Mouse (Mus musculus) forebrain, postnatal 0 days (tissue): ENCODE data around the gene Ralgps1. TPM values are rescaled to one million over a fixed set of nuclear protein-coding genes. Genes with fewer than 3 reads are reported as not detected.
A peak's percentile ranks its signal among the peaks of the same experiment; 100 is the strongest.

ENCODE experiments used
- ATAC-seq: fragments of 200-750 bp; cut with Nextera tagmentation; 2 replicates; pipeline ENCODE4 v1.8.0; 2017; ENCODE audit warnings: mild to moderate bottlenecking, moderate library complexity
- DNase-seq: peaks from one replicate; pipeline ENCODE4 v3.0.0-alpha.2; 2015
- H3K27ac ChIP-seq: fragments of 300-500 bp; sonication (generic); 2 replicates; pipeline ENCODE4 v1.5.1; 2014; ENCODE audit warnings: low read depth, mild to moderate bottlenecking, antibody characterized with exemption, low read length, moderate library complexity, mixed read lengths
- H3K27me3 ChIP-seq: fragments of 300-500 bp; sonication (generic); 2 replicates; pipeline ENCODE4 v1.6.1; 2014; ENCODE audit warnings: mild to moderate bottlenecking, low read length, mixed read lengths; ENCODE audit not compliant: insufficient read depth
- H3K36me3 ChIP-seq: fragments of 300-500 bp; sonication (generic); 2 replicates; pipeline ENCODE4 v1.6.1; 2014; ENCODE audit warnings: mild to moderate bottlenecking, moderate library complexity; ENCODE audit not compliant: insufficient read depth
- H3K4me1 ChIP-seq: fragments of 300-500 bp; sonication (generic); 2 replicates; pipeline ENCODE4 v1.6.1; 2014; ENCODE audit warnings: antibody characterized with exemption; ENCODE audit not compliant: insufficient read depth
- H3K4me2 ChIP-seq: fragments of 300-500 bp; sonication (generic); 2 replicates; pipeline ENCODE4 v1.6.1; 2014; ENCODE audit warnings: low read depth, mild to moderate bottlenecking, moderate library complexity
- H3K4me3 ChIP-seq: fragments of 300-500 bp; sonication (generic); 2 replicates; pipeline ENCODE4 v1.5.1; 2014; ENCODE audit warnings: low read depth, low read length, mixed read lengths
- H3K9ac ChIP-seq: fragments of 300-500 bp; sonication (generic); 2 replicates; pipeline ENCODE4 v1.6.1; 2014; ENCODE audit warnings: mild to moderate bottlenecking
- H3K9me3 ChIP-seq: fragments of 300-500 bp; sonication (generic); 2 replicates; pipeline ENCODE4 v1.6.1; 2016; ENCODE audit warnings: low read length
- CTCF ChIP-seq: sonication (generic); IDR thresholded peaks from 2 replicates; pipeline ENCODE4 v1.5.1; 2016; ENCODE audit warnings: antibody characterized with exemption, control low read depth, low read depth
- WGBS: fragments of 180-500 bp; shearing (Covaris S2); extraction: QIAGEN DNeasy Blood & Tissue Kit; methylation state at CpG from one replicate; pipeline ENCODE4 v1.1.7; 2014; 5-methylcytosine and 5-hydroxymethylcytosine counted together
- polyA plus RNA-seq: library from polyadenylated mRNA; unstranded; fragments of >200 nt; fragmentation: Nextera tagmentation; extraction: Ambion mirVana; gene quantifications from 2 replicates; pipeline ENCODE4 v1.2.1, GENCODE M21; 2015
- total RNA-seq: library from RNA; depleted of rRNA; stranded (reverse); fragments of >200 nt; gene quantifications from 2 replicates; pipeline ENCODE4 v1.2.3, GENCODE M21; 2014

The Ralgps1 gene
- total and polyA plus RNA-seq, 2 experiments from 2014 or later = 24.6 to 66.9 TPM

DNA sequence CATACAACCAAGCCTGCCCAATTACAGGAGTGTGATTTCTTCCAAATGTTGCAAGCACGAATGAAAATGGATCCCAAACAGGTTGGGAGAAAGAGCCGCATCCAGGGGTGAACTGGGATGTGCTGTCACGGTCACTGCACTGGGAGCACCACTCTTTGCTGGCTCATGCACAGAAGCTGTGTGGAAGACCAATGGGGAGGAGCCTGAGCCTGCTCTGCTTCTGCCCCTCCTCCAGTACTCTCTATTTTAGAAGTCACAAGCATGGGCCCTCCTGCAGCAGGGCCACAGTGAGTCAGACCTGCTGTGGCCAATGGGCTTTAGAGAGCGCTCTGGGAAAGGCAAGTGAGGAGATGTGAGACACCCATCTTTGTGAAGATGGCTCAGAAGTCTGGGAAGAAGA, 25.3 kb downstream of the Ralgps1 start:
- no peak for DNase-seq
- Histone ChIP-seq H3K4me3 (no peak overlapping the region), H3K27me3 (no peaks in the 10 kb centered on the region), H3K4me2 (no peak overlapping the region), H3K9me3 (no peaks in the 10 kb centered on the region), H3K36me3 (no peaks in the 10 kb centered on the region), H3K4me1 (peaks cover 20% of the 10 kb centered on the region; the same call in 1 of the 2 replicates), H3K27ac (0 out of 2 replicates have a peak overlapping the region, but pooled peaks have one; percentile 4), H3K9ac (no peak overlapping the region)
- no peak for ATAC-seq
- no peak for TF ChIP-seq CTCF
- 57% methylated on average over 4 of the region's 4 CpGs for WGBS

DNA sequence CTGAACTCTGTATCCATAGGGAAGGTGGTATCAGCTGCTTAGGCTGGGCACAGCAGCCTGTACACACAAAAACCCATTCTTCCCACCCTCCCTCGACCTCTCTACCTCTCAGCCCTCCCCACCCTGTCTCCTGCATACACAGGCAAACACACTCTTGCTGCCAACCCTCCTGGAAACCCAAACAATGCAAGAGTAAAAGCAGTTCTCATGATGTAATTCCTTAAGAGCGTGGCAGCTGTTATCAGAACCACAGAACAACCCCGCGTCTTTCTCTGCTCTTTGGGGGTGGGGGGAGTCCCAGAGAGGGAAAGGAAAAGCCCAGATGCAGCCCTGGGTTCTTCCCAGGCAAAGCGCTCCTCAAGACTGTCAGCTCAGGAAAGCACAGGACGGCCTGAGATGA, 25.8 kb downstream of the Ralgps1 start:
- Histone ChIP-seq H3K27me3 (no peaks in the 10 kb centered on the region), H3K4me2 (no peak overlapping the region), H3K9me3 (no peaks in the 10 kb centered on the region), H3K36me3 (no peaks in the 10 kb centered on the region), H3K4me3 (no peak overlapping the region), H3K9ac (no peak overlapping the region), H3K27ac (0 out of 2 replicates have a peak overlapping the region, but pooled peaks have one; percentile 4), H3K4me1 (peaks cover 20% of the 10 kb centered on the region; the same call in 1 of the 2 replicates)
- TF ChIP-seq CTCF = no peak
- ATAC-seq (peak; percentile 8; the same call in 1 of the 2 replicates), DNase-seq (no peak)
- WGBS = 17% methylated on average over 6 of the region's 6 CpGs

DNA sequence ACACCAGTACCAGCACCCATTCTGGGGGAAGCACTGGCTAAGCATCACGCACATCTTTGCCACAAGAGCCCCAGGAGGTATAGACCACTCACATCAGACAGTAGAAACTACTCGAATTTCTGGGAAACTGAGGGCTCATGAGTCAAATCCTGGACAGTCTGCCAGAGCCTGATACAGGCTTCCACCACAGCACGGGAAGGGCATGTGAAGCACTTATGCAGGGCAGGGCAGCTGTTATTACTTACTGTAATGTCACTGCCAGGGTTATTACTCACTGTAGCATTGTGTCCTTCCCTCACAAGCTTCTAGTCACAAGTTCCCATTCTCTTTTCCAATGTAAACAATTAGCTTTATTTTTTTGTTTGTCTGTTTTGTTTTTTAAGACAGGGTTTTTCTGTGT, 27.9 kb downstream of the Ralgps1 start:
- Histone ChIP-seq H3K4me3 (no peak overlapping the region), H3K27me3 (no peaks in the 10 kb centered on the region), H3K27ac (no peak overlapping the region), H3K36me3 (peaks cover 9% of the 10 kb centered on the region; the same call in 1 of the 2 replicates), H3K9ac (no peak overlapping the region), H3K4me2 (no peak overlapping the region), H3K4me1 (peaks cover 14% of the 10 kb centered on the region; the same call in 1 of the 2 replicates), H3K9me3 (no peaks in the 10 kb centered on the region)
- DNase-seq = no peak
- 65% methylated on average over 3 of the region's 3 CpGs for WGBS
- TF ChIP-seq CTCF = no peak
- ATAC-seq = no peak

DNA sequence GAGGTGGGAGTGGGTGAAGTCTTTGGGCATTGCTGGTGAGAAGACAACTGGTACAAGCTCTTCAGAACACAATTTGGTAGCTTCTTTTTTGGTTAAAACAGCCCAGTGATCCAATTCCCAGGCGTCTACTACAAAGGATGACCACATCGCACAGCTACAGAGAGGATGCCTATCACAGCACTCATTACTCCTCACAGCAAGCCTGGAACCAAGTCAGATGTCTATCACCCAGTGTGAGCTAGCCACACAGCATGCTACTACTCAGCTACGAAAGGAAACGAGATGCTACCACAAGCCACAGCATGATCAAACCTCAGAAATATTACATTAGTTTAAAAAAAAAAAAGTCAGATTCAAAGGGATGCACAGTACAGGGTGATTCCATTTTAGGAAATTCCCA, 29.1 kb downstream of the Ralgps1 start:
- ATAC-seq = peak; percentile 37; the same call in 1 of the 2 replicates
- Histone ChIP-seq H3K27ac (no peak overlapping the region), H3K27me3 (no peaks in the 10 kb centered on the region), H3K4me3 (no peak overlapping the region), H3K4me1 (peaks cover 14% of the 10 kb centered on the region; the same call in 1 of the 2 replicates), H3K36me3 (peaks cover 14% of the 10 kb centered on the region), H3K9ac (no peak overlapping the region), H3K4me2 (no peak overlapping the region), H3K9me3 (no peaks in the 10 kb centered on the region)
- TF ChIP-seq CTCF = no peak
- 58% methylated on average over 4 of the region's 4 CpGs for WGBS
- DNase-seq = no peak

DNA sequence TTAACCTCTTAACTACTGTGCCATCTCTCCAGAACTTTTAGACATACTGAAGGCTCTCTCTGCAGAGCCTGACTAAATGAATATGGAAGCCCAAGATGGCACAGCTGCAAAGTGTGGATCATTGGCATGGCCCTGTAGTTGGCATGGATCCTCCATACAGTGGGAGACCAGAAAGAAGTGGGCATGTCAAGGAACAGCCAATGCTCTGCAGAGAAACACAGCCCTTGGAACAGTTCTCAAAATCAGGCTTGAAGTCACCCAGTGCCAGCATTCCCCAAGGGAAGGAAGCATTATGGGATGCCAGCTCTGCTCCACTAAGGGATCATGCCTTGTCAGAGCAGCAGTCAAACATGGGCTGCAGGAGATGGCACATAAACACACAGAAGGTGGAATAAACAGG, 35.5 kb downstream of the Ralgps1 start:
- H3K27me3 ChIP-seq = no peaks in the 10 kb centered on the region
- DNase-seq (peak; percentile 57), ATAC-seq (peak; percentile 91)
- TF ChIP-seq CTCF = no peak
- no peak overlapping the region for H3K9ac ChIP-seq
- no peak overlapping the region for H3K4me3 ChIP-seq
- H3K27ac ChIP-seq = no peak overlapping the region
- peaks cover 39% of the 10 kb centered on the region for H3K36me3 ChIP-seq
- no peak overlapping the region for H3K4me2 ChIP-seq
- no peaks in the 10 kb centered on the region for H3K9me3 ChIP-seq
- no peaks in the 10 kb centered on the region for H3K4me1 ChIP-seq

DNA sequence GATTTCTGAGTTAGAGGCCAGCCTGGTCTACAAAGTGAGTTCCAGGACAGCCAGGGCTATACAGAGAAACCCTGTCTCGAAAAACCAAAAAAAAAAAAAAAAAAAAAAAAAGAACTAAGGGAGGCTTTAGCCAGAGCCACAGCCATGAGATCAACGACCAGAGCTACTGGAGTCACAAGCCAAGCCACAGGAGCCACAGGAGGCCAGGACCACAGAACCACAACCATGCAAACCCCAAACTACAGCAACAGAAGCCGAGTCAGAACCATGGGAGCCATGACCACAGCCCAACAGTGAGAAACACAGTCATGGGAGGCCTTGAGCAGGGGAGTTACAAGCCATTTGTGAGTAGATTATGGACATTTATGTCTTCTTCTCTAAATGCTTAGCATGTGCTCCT, 41.7 kb downstream of the Ralgps1 start:
- DNase-seq = no peak
- no peak for ATAC-seq
- H3K4me2 ChIP-seq = no peak overlapping the region
- H3K4me3 ChIP-seq = no peak overlapping the region
- H3K4me1 ChIP-seq = no peaks in the 10 kb centered on the region
- peaks cover 5% of the 10 kb centered on the region for H3K36me3 ChIP-seq
- no peak overlapping the region for H3K27ac ChIP-seq
- WGBS = 78% methylated on average over 2 of the region's 3 CpGs
- TF ChIP-seq CTCF = no peak
- no peaks in the 10 kb centered on the region for H3K27me3 ChIP-seq
- no peak overlapping the region for H3K9ac ChIP-seq
- H3K9me3 ChIP-seq = no peaks in the 10 kb centered on the region

DNA sequence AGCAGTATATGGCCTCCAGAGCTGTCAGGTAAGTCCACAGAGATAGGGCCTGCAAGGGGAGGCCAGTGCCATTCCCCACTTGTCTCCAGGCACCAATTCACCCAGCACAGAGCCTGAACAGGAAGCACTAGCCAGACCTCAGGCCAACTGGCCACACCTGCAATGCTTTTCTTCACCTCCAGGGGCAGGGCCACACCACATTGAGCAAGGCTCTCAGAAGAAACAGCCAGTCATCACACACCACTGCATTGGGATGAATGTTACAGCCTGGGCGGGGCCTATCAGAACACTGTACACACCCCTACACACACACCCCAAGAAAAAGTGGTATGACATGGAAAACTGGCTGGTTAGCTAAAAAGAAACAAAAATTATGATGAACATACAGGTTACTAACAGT, 42.3 kb downstream of the Ralgps1 start:
- H3K9ac ChIP-seq = no peak overlapping the region
- no peaks in the 10 kb centered on the region for H3K9me3 ChIP-seq
- H3K27ac ChIP-seq = no peak overlapping the region
- WGBS = 91% methylated on average over 1 of the region's 1 CpGs
- TF ChIP-seq CTCF = peak; percentile 60
- DNase-seq (no peak), ATAC-seq (no peak)
- peaks cover 9% of the 10 kb centered on the region for H3K36me3 ChIP-seq
- no peak overlapping the region for H3K4me3 ChIP-seq
- no peaks in the 10 kb centered on the region for H3K27me3 ChIP-seq
- H3K4me2 ChIP-seq = no peak overlapping the region
- H3K4me1 ChIP-seq = no peaks in the 10 kb centered on the region

DNA sequence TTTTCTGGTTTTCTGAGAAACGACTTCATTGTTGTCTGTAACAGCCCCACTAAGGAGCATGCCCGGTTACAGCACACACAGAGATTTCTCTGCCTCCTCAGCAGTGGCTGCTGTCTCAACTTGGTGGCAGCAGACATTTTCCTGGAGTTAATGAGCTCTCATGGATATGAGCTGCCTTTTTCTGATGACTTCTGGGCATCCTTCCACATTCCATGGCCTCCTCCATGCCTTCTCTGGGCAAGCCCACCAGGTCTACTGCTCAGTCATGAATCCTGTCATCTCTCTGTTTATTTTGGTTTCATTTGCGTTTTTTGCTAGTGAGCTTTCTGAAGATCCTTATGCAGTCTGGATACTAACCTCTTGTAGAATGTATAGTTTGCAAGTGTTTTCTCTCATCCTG, 45.9 kb downstream of the Ralgps1 start:
- ATAC-seq (peak; percentile 58), DNase-seq (no peak)
- 49% methylated on average over 3 of the region's 3 CpGs for WGBS
- Histone ChIP-seq H3K4me3 (no peak overlapping the region), H3K27ac (no peak overlapping the region), H3K36me3 (peaks cover 24% of the 10 kb centered on the region), H3K4me2 (no peak overlapping the region), H3K27me3 (no peaks in the 10 kb centered on the region), H3K4me1 (no peaks in the 10 kb centered on the region), H3K9me3 (no peaks in the 10 kb centered on the region), H3K9ac (no peak overlapping the region)
- TF ChIP-seq CTCF = no peak
